Mouse (Mus musculus): ENCODE measurements around the gene Phox2b.

DNA sequence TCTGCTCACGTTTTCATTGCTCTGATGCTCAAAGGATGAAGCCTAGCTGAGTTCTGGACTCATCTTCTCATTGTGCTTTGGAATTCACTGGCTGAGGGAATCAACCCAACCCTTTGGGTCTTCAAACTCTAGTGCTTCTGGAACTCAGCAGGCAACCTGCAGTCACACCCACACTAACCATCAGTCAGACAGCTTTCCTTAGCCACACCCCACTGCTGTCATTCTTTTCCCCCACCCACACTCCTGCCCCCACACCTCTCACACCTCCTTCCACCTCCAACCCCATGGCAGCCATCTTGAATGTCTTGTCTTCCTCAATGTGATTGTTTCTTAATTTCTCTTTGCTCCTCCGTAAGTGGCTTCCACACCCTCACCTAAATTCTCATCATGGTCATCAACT lies 7.2 kb upstream of the Phox2b start:
- TF ChIP-seq E2F4 (IDR thresholded peaks at IDR 0.05; ENCODE audit: insufficient replicate concordance, low read depth, low read length) (no peak), MAFK (IDR thresholded peaks at IDR 0.05; ENCODE audit: insufficient replicate concordance, low read length) (no peak), CTCF (conservative IDR thresholded peaks at IDR 0.05 in 1 of 2, IDR thresholded peaks at IDR 0.05 in 1 of 2; ENCODE audit: low read depth in 2 of 2, low read length in 2 of 2) (no peak), POLR2A (IDR thresholded peaks at IDR 0.05; ENCODE audit: low read depth, low read length) (no peak), MEF2A (IDR thresholded peaks at IDR 0.05; ENCODE audit: borderline replicate concordance, low read depth, low read length) (no peak), MAX (IDR thresholded peaks at IDR 0.05; ENCODE audit: low read length) (no peak), USF1 (IDR thresholded peaks at IDR 0.05; ENCODE audit: low read depth, low read length) (no peak), USF2 (conservative IDR thresholded peaks at IDR 0.05; ENCODE audit: low read depth, low read length) (no peak), CHD1 (IDR thresholded peaks at IDR 0.05; ENCODE audit: low read depth, low read length) (no peak), CHD2 (IDR thresholded peaks at IDR 0.05; ENCODE audit: low read length) (no peak), ZNF384 (IDR thresholded peaks at IDR 0.05; ENCODE audit: low read depth, low read length) (no peak)

All from CH12.LX (cell line).